Mouse (Mus musculus) MEL-GATA-1-ER (cell line): ENCODE data around the gene P4htm.

Source experiments
- DNase-seq: peaks from one replicate; pipeline ENCODE4 v3.0.0-alpha.2; 2012; ENCODE audit warnings: low read depth; ENCODE audit errors: extremely low read depth

The P4htm gene

GRCm38 (mm10) chr9:108596998-108597764 is at the start of gene P4htm:
Gene P4htm, minus strand, starts transcription at chr9:108597667.
- DNase-seq: no peak

- DNase-seq: no peak
Measured at GRCm38 (mm10) chr9:108639825-108640224, 42.4 kb upstream of the P4htm start.

DNA sequence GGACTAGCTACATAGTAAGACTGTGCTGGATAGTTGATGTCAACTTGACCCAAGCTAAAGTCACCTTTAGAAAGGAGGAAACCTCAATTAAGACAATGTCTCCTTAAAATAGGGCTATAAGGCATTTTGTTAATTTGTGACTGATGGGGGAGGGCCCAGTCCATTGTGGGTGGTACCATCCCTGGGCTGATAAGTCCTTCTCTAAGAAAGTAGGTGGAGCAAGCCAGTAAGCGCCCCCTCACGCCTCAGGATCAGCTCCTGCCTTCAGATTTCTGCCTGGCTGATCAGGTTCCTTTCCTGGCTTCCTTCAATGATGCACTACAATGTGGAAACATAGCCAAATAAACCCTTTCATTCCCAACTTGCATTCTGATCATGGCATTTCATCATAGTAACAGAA is 37.9 kb upstream of the P4htm start:
- DNase-seq: no peak

- no peak for DNase-seq
Measured at GRCm38 (mm10) chr9:108633846-108634245, 36.4 kb upstream of the P4htm start.

GRCm38 (mm10) chr9:108632375-108632774 is 34.9 kb upstream of the P4htm start:
- DNase-seq: peak; percentile 44

DNA sequence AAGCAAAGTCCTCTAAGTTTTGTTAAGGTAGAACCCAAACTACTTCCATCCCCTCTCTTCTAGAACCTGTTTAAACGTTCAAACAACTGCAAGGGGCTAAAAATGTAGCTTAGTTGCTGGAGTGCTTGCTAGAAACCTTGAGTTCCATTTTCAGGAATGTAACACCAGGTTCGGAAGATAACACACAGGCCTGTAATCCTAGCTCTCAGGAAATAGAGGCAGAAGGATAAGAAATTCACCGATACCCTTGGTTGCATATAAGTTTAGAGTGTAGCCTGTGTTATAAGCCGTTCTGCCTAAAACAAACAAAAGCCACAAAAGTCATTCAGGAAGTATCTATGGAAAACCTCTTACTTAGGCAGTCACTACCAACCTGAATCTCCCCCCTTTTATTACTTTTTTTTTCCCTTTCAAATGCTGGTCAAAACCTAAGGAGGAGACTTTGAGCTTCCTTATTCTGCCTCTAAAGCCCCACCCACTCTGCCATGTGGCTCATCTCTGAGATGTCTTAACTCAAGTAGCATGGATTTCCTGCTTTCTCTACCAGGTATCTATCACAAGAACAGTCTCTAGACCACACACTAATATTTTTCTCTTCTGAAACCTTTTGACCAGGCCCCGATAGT is 34.3 kb upstream of the P4htm start:
- peak; percentile 78 for DNase-seq

- peak; percentile 49 for DNase-seq
Measured at GRCm38 (mm10) chr9:108630683-108631082, 33.2 kb upstream of the P4htm start.

- no peak for DNase-seq
Measured at GRCm38 (mm10) chr9:108628141-108628540, 30.7 kb upstream of the P4htm start.

- DNase-seq: no peak
Measured at GRCm38 (mm10) chr9:108626498-108626897, 29.0 kb upstream of the P4htm start.

- DNase-seq: no peak
Measured at GRCm38 (mm10) chr9:108617301-108617700, 19.8 kb upstream of the P4htm start.

- no peak for DNase-seq
Measured at GRCm38 (mm10) chr9:108611488-108611887, 14.0 kb upstream of the P4htm start.

DNA sequence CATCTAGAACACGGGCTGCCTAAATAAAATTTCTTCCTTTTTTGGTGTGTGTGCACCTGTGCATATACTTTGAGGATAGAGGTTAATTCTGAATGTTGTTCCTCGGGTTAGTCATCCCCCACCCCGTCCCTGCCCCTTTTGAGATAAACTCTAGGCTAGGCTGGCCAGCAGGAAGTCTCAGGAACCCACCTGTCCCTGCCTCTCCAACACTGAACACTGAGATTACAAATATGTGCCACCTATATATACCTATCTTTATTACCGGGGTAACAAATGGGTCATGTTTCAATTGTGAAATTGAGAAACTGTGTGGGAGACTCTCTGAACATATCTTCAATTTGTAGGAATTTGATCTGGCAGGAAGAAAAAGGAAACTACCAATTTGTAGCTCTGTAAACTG is 11.4 kb upstream of the P4htm start:
- DNase-seq: no peak

DNA sequence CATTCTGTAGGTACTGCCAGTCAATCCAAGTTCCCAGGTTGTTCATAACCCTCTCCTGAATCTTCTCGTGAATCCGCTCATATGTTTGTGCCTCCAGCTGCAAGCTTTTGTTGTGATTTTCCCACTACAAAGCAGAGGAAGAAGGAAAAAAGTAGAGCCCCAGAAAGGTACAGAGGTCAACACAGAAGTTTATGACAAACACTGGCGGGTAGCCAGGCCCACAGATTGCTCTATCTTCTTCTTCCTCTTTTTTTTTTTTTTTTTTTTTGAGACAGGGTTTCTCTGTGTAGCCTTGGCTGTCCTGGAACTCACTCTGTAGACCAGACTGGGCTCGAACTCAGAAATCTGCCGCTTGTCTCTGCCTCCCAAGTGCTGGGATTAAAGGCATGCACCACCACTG is 10.5 kb upstream of the P4htm start:
- DNase-seq: peak; percentile 50

DNA sequence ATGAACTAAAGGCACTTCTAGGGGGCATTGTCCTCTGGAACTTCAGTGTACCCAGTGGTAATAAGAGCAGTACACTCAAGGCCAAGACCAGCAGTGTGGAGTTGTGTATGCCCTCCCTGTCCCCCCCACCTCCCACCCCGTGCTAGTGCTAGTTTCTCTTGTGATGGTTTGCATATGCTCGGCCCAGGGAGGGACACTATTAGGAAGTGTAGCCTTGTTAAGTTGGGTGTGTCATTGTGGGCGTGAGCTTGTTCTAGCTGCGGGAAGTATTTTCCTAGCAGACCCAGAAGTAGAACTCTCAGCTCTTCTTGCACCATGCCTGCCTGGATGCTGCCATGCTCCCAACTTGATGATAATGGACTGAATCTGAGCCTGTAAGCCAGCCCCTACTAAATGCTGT is 4.5 kb upstream of the P4htm start:
- DNase-seq: no peak

GRCm38 (mm10) chr9:108600011-108600410 is 2.5 kb upstream of the P4htm start:
- no peak for DNase-seq

DNA sequence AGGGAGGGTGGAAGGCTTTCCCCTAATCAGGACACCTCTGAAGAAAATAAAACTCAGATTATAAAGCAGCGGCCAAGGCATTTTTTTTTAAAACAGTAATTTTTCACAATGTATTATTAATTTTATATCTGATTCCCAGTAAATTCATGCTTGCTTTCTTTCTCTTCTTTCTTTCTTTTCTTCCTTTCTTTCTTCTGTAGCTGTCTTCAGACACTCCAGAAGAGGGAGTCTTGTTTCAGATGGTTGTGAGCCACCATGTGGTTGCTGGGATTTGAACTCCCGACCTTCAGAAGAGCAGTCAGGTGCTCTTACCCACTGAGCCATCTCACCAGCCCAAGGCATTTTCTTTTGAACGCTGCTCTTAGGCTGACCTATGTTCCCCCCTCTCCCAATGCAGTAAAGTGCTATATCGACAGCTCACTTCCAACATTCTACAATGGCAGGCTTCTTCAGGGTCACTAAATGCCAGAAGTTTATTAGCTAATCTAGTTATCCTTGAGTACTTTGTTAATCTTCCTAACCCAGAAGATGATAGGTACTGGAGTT is 1.6 kb upstream of the P4htm start:
- DNase-seq: no peak

DNA sequence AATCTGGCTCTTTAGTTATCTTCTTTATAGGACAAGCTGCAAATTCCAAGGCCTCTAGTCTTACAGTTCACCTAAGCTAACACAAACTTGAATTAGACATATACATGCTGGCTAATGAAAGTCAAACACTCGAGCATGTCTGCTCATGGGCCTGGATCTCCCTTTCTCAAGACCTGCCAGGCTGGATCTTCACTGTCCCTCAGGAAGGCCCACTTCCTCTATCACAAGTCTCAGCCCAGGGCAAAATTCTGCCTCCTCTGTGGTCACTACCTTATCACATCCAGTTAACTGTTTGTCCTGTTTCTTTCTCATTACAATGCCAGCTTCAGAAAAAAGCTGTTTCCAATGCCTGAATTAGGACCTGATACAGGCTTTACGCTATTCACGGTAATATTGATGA is 3.1 kb downstream of the P4htm start:
- no peak for DNase-seq

- no peak for DNase-seq
Measured at GRCm38 (mm10) chr9:108591462-108591861, 6.0 kb downstream of the P4htm start.

- no peak for DNase-seq
Measured at GRCm38 (mm10) chr9:108589229-108589628, 8.2 kb downstream of the P4htm start.

DNA sequence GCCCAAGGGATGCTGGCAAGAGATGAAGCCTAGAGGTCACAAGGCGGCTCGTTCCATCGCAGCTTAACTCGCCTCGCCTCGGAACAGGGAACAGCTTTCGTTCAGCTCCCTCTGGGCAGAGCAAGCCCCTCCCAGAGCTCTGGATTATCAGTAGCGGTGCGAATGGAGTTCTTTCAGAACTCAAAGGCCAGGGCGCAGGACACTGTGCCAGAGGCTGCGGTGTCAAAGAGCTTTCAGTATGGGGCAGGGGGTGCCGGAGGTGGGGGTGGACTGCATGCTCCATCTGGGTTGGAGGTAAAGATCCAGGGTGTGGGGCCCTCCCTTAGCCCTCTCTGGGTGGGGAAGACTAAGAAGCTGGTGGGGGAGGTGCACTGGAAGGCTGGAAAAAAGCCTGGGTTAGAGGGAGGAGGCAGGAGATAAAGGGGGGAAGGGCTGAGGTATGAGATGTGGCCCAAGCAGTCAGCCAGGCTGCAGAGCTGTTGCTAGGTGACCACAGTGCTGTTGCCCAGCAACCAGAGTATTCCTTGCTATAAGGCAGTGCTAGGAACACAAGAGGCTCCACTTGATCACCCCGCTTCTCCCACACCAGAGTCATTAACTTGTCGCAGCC is 9.8 kb downstream of the P4htm start:
- no peak for DNase-seq

GRCm38 (mm10) chr9:108579344-108579690 is 18.1 kb downstream of the P4htm start:
- DNase-seq: no peak

DNA sequence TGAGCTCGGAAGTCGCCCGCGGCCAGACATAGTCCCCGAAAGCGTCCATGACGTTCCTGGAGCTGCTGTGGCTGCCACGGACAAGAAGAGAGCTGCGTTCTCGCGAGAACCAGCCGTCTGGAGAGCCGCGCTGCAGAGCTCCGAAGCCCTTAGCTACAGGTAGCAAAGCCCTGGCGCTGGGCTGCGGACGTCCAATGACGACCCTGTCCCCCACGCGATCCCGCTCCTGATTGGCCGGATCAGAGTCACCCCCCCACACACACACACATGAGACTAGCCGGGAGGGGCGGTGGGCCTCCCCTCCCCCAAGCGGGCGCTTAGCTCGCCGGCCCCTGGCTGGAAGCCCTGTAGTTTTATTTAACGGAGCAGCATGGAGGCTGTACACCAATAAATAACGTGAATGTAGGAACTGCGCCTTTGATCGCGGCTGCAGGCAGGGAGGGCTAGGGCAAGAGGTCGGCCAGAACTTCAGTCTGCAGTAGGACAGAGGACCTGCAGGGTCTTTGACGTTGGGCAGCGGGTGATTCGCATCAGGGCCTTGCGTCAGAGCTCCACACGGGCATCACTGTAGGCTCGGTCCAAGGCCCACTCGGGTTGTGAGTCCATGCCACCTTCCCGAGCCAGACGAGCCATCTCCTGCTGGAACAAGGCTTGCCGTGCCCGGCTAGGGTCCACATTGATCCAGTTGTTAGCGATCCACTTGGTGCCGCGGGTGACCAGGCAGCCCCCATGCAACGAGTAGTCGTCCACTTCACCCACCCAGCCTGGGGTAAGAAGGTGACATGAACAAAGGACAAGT is 18.7 kb downstream of the P4htm start, which contains the start of gene Wdr6:
Wdr6 (minus strand) TSS at position 195 of the 799 bp plus-strand sequence.
- peak; percentile 94 for DNase-seq
